Mouse (Mus musculus): ENCODE results near the gene Snx10.

Gene Snx10

DNA sequence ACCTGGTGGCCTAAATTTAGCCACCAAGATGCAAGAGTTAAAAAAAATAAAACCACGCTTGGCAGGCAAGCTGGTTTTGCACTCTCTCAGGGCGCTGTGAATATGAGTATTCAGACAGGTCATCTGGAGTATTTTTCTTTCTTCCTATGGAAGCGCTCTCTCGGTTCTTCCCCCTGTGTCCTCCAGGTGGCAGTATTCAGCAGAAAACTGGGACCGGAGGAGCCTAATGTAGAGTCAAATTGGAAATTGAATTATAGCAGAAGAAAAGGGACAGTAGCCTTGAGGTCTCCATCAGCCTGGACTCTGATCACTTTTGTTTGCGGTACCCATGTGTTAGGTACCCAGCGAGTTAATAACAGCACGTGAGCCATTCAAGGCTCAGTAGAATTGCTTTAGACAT lies 62.3 kb downstream of the Snx10 start:
- in situ Hi-C loops (cut with MboI): loop anchor here (10.0 kb wide), 2 partner anchors 371 to 639 kb away; partner anchors contain the start of gene Hoxa7

DNA sequence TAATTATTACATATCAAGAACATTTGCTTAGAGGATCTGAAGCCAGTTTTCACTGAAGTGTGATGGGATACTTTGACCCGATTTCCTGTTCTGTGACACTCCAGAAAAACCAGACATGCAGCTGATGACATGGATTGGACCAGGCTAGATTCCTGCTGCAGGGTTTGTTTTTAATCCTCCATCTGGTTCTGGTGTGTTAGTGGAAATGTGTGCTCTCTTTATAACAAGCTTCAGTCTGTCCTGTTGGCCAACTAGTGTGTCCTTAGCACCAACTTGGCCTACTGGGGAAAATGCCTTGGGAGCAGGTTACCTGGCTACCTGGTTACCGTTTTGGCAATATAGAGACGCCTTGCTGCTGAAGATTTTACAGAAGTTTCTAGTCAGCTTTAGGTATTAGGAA lies 63.6 kb downstream of the Snx10 start:
- in situ Hi-C loops (cut with MboI): loop anchor here (10.0 kb wide), 2 partner anchors 372 to 638 kb away; partner anchors contain the start of gene Hoxa7

DNA sequence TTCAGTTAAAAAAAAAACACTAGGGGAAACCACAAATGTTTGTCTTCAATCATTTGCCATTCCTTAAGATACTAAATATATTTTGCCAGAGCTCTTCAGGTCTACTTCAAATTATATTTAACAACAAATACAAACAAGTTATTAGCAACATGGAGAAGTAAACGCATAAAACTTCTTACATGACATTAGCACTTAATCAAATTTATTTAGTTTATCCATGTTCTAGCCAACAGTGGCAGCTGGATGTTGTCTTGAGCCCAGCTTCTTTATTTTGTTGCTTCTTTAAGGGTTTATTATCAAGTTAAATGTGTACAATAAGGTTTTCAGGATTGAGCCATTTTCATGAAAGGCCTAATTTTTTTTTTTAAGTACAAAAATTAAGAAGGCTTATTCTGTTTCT lies 67.6 kb downstream of the Snx10 start:
- in situ Hi-C loops (cut with MboI): no loop called here

DNA sequence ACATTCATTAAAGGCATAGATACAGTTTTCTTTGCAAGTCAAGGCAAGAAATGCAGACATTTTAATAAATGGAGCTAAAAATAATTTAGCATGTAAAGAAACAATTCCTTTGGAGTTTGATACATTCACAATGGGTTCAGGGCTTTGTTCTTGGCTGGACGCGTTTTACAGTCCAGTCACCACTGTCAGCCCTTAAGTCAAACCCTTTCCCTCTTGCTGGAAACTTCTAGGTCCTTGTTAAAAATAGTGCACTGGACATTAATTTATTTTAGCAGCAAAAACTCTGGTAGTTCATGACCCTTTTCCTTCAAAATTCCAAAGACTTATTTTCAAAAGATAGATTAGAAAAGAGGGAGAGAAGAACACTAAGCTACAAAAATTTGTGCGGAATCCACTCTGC lies 68.1 kb downstream of the Snx10 start:
- in situ Hi-C loops (cut with MboI): no loop called here

DNA sequence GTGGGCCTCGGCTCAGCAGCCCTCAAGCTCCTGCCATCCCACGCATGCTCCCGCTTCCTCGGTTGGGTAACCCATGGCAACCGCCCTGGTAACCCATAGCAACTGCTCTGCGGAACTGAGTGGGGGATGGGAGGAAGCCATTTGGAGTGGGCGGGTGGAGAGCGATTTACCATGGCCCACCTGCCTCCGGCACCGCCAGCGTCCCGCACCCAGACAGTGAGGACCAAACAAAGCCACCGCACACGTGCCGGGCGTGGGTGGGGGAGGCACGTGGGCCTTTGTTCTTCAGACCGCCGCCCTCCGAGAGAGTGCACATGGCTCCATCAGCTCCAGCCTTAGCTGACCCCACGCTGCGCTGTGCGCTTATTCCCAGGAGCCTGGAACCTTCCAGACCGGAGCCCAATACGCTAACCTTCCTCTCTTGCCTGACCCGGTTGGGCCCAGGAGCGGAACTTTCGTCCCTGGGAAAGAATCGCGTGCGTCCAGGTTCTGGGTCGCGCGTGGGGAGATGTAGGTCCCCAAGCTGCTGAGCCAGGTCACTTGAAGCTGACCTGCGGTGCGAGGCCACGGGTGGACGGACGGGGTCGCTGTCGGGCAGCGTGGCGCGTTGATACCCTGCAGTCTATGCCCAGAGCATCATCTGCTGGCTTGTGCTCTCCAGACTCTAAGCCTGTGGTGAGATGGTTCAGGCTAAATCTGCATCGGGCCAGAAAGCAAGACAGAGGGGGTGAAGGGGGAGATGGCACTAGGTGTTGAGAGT lies 68.8 kb downstream of the Snx10 start:
- in situ Hi-C loops (cut with MboI): no loop called here

DNA sequence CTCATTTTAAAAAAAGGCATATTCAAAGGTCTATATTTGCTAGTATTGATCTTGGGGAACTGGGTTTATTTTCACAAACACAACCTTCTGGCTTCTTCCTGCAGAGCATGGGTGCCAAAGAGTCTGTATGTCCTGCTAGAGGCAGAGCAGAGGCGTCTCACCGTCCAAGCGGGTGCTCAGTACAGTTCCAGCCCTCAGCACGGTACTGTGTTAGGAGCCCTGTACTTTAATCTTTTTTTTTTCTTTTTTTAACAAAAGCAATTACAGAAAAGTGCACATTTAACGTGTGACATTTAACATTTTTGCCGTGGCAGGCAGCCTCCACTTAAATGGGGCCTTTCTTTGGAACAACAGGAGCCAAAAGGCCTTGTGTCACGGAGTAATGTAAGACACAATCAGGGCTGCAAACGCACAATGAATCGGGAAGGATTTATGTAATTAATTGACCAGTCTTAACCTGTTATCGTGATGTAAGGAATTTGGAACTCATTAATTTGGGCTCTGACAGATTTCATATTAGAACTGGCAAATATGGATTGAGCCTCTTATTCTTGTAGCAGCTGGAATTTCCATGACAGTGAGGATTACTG lies 69.8 kb downstream of the Snx10 start:
- in situ Hi-C loops (cut with MboI): no loop called here

DNA sequence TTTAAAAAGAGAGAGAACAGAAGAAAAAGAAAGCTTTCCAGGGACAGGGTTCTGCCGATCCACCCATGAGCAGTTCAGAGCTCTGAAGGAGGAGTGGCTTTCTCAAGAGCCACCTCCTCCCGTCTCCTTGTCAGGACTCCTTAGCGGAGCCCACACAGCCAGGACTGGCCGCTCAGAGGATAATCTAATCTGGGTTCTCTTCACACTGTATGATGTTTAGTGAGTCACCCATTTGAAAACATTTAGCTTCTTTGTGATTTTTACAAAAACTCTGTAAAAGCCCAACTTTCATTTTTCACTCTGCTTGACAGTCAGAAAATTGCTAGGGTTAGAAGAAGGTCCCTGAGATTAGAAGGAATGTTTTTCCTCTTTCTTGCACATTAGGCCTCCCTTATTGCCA lies 70.8 kb downstream of the Snx10 start:
- in situ Hi-C loops (cut with MboI): no loop called here

DNA sequence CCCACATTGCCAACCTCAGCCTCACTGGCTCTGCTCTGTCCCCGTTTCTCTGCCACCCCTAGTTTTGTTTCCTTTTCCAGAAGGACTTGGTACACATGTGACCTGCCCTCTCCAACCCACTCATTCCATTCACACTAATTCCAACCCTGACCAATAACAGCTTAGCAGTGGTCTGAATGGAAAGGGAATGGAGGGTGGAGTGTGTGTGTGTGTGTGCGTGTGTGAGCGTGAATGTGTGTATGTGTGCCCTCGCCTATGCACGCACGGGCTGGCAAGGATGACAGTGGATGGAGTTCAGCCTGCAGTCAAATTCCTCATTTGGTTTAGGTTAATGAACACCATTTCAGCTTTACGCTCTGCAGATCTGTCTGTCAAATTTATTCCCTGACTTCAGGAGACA lies 74.4 kb downstream of the Snx10 start:
- in situ Hi-C loops (cut with MboI): no loop called here

DNA sequence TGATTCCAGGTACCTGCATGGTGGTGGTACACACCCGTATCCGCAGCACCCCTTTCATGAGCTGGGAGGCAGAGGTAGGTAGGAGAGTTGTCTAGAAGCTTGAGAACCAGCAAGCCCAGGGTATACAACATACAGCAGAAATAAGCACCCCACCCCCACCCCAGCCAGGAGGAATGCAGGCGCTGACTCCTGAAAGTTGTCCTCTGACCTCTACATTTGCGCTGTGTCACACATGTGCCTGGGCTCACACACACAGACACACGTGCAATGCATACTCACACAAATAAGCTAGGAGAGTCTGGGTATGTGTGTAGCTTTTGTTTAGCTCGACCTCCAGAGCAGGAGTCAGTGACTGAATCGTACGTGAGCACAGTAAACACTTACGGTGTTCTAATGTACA lies 76.7 kb downstream of the Snx10 start:
- in situ Hi-C loops (cut with MboI): no loop called here

DNA sequence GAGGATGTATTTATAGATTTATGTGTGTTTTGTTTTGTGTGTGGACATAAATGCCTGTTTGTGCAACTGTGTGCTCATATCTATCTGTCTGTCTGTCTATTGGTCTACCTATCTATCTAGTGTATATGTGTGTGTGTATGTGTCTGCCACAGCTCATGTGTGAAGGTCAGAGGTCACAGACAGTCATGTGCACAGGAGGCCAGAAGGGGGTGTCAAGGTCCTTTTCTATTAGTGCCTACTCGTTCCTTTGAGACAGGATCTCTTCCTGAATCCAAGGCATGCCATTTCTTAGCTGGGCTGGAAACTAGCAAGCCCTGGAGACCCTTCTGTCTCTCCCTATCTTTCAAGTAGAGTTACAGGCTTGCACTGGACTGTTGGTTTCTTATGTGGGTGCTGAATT lies 78.6 kb downstream of the Snx10 start:
- in situ Hi-C loops (cut with MboI): no loop called here

DNA sequence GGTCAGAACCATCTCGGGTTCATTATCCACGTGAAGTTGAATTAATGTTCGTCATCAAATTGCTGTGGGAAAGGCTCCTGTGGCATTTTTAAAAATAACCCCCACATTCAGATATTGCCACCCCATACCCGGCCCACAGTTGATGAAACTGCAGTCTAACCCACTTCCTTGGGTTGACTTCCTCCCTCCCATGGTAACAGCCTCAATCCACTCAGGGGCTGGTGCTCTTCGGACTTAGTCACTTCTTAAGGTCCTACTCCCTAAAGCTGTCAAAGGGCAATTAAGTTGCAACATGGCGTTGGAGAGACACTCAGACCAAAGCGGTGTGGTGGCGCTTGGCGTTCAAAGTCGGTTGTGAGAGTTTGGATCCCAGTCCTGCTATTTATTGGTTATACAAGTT lies 80.0 kb downstream of the Snx10 start:
- in situ Hi-C loops (cut with MboI): no loop called here

DNA sequence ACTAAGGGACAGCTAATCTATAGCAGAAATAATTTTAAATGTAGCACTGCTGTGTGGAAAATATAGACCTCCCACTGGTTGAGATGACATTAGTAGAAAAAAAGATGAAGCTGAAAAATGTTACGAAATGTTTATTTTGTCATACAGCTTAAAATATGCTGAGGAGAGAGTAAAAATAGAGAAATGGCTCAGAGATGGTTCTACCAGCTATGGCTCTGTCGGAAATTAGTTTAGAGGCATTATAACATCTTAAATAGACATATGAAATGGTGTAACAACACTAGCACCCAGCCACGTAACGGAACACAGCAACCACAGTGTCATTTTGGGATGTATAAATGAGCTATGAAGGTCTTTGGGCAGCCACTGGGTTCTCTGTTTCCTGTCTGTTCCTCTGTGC lies 82.5 kb downstream of the Snx10 start:
- in situ Hi-C loops (cut with MboI): no loop called here

DNA sequence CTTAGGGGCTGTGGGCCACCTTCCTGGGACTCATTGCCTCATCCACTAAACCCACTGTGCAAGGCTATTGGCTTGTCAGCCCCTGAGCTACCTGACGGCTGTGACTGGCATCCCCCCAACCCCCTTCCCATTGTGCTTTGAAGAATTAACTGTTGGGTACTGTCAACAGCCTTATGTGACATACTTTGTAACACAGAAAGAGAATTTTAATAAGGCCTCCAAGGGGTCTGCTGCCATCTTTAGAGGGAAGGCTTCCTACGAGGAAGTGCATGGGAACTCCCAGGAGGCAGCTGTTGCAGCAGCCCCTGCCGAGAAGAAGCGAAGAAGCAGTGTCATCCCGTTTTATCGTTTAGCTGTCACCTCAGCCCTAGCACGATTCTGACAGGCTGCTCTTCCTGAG lies 83.1 kb downstream of the Snx10 start:
- in situ Hi-C loops (cut with MboI): no loop called here

DNA sequence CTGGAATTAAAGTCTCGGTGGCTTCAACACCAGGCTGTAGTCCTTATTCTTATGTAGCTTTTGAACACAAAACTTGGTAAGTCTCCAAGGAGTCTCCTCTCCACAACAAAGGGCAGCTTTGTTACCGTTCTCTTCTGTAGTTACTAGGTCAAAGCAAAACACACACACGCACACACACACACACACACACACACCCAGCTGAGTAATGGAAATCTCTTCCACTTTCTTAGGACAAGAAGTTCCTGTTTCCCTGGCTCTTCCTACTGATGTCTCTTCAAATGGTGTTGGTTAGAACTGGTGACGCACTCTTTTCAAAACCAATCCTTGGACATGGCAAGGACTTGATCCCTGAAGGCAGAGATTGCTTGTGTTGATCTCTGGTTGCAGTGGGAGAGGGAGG lies 87.9 kb downstream of the Snx10 start:
- in situ Hi-C loops (cut with MboI): no loop called here

DNA sequence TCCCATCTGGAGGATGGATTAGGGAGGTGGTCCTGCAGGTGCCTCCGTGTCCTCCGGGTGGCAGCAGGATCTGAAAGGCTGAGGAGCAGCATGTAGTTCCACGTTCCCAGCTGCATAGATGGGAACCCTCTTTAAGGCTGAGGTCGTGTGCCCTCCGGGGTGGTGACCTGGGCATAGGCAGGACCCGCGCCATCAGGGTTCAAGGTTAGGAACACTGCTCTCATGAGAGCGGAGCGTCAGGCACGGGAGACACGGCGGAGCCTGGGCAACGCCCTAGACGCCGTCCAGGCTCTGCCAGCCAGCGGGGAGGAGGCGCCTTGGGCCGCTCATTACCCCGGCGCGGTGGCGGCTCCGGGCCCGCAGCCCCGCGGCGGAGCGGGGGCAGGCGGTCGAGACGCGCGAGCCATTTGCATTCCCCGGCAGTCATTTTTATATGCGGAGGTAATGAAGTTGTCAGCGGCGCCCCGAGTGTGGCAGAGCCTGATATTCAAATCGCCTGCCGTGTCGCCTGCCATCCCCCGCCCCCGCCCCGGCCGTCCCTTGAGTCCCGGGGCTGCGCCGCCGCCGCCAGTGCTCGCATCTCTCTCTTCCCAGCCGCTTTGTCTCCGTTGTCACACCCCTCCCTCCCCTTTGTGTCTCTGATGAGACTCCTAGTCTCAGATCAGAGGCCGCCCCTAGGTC lies 88.8 kb downstream of the Snx10 start:
- in situ Hi-C loops (cut with MboI): no loop called here

DNA sequence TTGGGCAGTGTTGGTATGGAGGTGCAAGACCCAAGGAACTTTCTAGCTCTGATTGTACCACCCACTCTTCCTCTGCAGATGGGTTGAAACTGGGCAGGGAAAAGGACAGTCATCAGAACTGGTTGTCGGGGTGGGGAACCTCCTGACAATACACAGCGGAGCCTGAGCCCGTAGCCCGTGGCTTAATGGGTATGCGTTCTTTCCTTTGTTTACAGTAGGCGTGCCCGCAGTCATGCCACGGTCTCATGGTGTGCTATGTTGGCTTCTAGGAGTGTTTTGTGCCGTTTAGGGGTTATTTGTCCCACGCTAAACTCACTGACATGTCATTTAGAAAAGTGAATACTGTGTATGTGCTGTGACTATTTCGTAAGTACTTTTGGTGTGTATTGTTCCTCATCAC lies 90.0 kb downstream of the Snx10 start:
- in situ Hi-C loops (cut with MboI): no loop called here

DNA sequence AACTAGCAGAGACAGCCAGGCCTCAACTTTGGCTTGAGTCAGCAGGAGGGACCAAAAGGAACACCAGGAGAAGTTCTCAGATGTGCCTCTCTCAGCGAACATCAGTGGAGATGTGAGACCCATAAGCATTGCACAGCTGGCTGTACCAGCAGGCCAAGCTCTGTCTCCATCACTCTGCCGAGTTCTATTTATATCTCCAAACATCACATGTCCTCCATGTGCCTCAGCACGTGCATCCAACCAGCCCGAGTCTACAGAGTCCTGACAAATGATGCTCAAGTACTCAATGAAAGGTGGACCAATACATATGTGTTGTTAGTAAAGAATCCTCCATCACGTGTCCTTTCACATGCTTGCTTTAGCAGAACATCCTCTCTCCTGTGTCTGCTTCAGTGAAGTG lies 103.1 kb downstream of the Snx10 start:
- in situ Hi-C loops (cut with MboI): no loop called here

DNA sequence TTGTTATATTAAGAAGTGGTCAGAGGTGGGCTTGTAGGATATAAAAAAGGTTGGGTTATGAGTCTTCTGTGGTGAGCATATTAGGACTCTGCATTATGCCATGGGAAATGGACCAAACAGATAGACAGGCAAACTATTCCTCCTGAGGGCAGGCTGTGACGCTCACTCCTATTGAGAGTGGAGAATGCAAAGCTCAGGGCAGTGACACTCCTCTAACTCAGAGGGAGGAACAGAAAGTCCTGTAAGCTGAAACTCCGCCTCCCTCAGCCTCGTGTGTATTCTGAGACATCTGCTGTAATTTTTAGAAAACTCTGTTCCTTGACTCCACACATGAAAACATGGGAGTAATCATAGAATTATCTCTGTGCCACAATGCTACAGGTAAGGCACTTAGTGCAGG lies 106.0 kb downstream of the Snx10 start:
- in situ Hi-C loops (cut with MboI): no loop called here

DNA sequence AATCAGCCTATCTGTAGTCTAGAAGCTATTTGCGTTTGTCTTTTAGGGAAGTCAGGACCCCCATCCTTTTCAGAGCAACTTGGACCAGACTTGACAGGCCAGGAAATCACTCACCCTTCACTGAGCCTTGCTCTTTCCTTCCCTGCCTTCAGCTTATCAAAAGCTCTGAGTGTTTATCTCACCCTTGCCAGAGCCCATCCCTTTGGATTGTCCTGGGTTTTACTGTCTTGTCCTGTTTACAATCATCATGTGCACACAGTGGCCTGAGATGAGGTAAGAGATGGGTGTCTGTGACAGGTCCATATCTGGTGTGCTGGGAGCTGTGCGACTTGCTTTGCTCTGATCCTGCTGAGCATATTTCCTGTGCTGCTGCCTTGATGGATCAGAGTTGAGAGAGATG lies 106.5 kb downstream of the Snx10 start:
- in situ Hi-C loops (cut with MboI): no loop called here

DNA sequence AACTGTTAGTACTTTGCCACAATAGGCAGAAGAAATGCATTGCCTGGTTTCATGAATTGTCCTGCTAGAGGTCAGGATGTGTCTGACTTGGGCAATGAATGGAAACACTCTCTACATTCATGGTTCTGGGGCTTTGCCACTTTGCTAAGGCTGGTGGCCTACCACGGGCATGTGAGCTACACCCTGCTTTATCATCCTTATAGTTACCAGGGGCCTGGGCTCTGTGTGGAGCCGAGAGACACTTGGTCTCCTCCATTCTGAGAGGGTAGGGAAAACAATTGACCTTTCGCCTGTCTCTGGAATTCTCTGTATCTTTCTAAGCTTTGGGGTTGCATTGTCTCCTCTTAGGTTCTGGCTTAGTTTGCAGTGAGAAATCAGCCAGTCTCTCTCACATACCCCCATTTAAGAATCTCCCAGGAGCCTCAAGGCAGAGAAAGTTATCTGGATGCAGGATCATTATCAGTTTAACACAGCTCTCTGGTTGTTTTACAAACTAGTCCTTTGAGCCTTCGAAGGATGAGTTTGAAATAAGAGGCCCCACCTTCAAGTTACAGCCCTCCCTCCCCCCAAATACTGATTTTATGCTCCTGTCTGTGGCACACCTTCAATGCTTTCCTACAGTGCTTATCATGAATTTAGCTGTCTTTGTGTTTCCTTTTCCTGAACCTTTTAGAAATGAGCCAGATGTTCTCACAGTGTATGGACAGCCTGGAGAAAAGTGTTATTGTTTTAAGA lies 109.4 kb downstream of the Snx10 start:
- in situ Hi-C loops (cut with MboI): no loop called here

DNA sequence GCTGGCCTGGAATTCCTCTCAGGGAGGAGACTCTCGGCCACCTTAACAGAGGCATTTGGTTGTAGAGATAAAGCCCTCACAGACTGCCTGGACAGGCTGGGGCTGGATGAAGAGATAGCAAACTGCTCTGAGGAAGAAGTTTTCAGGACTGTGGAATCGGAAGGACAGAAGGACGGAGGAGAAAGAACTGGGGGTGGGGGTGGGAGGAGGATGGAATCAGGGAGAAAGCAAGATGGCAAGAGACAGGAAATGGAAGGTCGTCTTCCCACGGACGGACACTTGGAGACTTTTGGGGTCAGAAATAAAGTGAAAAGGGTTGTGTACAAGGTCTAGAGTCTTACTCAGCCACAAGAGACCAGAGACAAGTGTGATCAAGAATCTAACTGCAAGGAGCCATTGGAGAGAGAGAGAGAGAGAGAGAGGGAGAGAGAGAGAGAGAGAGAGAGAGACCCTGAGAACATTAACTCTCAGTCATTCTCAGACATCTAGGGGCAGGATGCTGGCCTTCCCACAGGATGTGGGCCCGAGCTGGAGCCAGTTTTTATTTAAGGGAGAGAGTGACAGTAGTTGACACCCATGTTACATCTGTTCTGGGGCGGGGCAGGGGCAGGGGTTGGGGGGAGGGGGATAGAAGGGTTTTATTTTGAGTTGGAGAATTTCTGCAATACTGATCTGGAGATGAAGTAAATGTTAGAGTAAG lies 110.1 kb downstream of the Snx10 start:
- in situ Hi-C loops (cut with MboI): no loop called here

DNA sequence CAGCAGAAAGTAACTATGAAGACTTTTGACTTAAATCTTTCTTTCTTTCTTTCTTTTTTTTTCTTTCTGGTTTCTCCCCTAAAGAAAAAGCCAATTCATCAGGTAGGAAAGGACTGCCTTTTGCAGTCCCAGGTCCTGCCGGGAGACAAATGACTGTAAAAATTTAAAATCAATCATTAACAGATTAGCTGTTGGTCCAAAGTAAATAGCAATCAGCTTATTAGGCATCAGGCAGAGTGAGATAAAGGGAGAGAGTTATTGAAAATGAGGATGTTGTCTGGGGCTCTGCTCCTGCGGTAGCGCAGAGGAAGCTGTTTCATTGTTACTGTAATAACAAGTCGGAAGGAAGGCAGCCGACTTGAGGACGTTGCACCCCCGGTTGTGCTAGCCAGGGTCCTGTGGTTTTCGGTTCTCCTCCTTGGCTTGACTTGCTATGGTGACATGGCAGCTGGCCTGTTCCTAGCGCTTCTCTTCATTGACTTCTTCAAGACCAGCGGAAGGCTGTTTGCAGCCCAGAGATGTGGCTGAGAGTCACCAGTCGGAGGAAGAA lies 112.4 kb downstream of the Snx10 start:
- in situ Hi-C loops (cut with MboI): no loop called here

All from mature B cell (primary cell).